Mouse (Mus musculus) limb, embryonic 14.5 days (tissue): Measurements from ENCODE around the gene 3110082I17Rik. TPM values are rescaled to one million over a fixed set of nuclear protein-coding genes. Genes with fewer than 3 reads are reported as not detected.
A peak's percentile ranks its signal among the peaks of the same experiment; 100 is the strongest.

Experiments
- ATAC-seq: fragments of 200-750 bp; cut with Nextera tagmentation; 2 replicates; pipeline ENCODE4 v1.8.0; 2017; ENCODE audit warnings: low read depth, moderate number of reproducible peaks, moderate TSS enrichment; ENCODE audit not compliant: low FRiP score
- DNase-seq: peaks from one replicate; pipeline ENCODE4 v3.0.0-alpha.2; 2015; ENCODE audit warnings: low spot score
- H3K27ac ChIP-seq: fragments of 300-500 bp; sonication (generic); replicated peaks from 2 replicates; pipeline ENCODE4 v1.5.1; 2014; ENCODE audit warnings: low read depth, mild to moderate bottlenecking, low read length, moderate library complexity, mixed read lengths
- H3K27me3 ChIP-seq: fragments of 300-500 bp; sonication (generic); 2 replicates; pipeline ENCODE4 v1.6.1; 2014; ENCODE audit warnings: low read length, mixed read lengths; ENCODE audit not compliant: control insufficient read depth, insufficient read depth
- H3K36me3 ChIP-seq: fragments of 300-500 bp; sonication (generic); 2 replicates; pipeline ENCODE4 v1.6.1; 2014; ENCODE audit warnings: mild to moderate bottlenecking, low read length, moderate library complexity, mixed read lengths; ENCODE audit not compliant: control insufficient read depth, insufficient read depth
- H3K4me1 ChIP-seq: fragments of 300-500 bp; sonication (generic); 2 replicates; pipeline ENCODE4 v1.6.1; 2014; ENCODE audit warnings: antibody characterized with exemption, low read length, mixed read lengths; ENCODE audit not compliant: control insufficient read depth, insufficient read depth
- H3K4me2 ChIP-seq: fragments of 300-500 bp; sonication (generic); replicated peaks from 2 replicates; pipeline ENCODE4 v1.6.1; 2014; ENCODE audit warnings: low read depth, mild to moderate bottlenecking, low read length, moderate library complexity; ENCODE audit not compliant: severe bottlenecking
- H3K4me3 ChIP-seq: fragments of 300-500 bp; sonication (generic); replicated peaks from 2 replicates; pipeline ENCODE4 v1.5.1; 2014; ENCODE audit warnings: low read length
- H3K9ac ChIP-seq: fragments of 300-500 bp; sonication (generic); 2 replicates; pipeline ENCODE4 v1.6.1; 2014; ENCODE audit warnings: mild to moderate bottlenecking, low read depth, low read length, moderate library complexity; ENCODE audit not compliant: severe bottlenecking
- H3K9me3 ChIP-seq: fragments of 300-500 bp; sonication (generic); 2 replicates; pipeline ENCODE4 v1.6.1; 2016; ENCODE audit warnings: low read length; ENCODE audit not compliant: control insufficient read depth
- POLR2A ChIP-seq: fragments of 200-500 bp; IDR thresholded peaks from 2 replicates; pipeline ENCODE4 v1.8.0; 2012; ENCODE audit warnings: inconsistent platforms, mild to moderate bottlenecking, moderate library complexity, borderline replicate concordance; ENCODE audit not compliant: insufficient read depth, insufficient read length; ENCODE audit errors: extremely low read depth
- WGBS: fragments of 180-500 bp; shearing (Covaris S2); extraction: QIAGEN DNeasy Blood & Tissue Kit; methylation state at CpG from one replicate; pipeline ENCODE4 v1.1.7; 2014; 5-methylcytosine and 5-hydroxymethylcytosine counted together
- polyA plus RNA-seq, 2 experiments: library from polyadenylated mRNA; depleted of rRNA in 1 of 2; stranded (reverse) in 1 of 2; unstranded in 1 of 2; fragments of >200 nt; fragmentation: Nextera tagmentation in 1 of 2; extraction: Ambion mirVana in 1 of 2; gene quantifications; 2 replicates each; pipeline versions ENCODE4 v1.2.1 to v1.2.3; 2012 to 2014

Gene 3110082I17Rik
- polyA plus RNA-seq, 2 experiments = 23.2 to 27.9 TPM

DNA sequence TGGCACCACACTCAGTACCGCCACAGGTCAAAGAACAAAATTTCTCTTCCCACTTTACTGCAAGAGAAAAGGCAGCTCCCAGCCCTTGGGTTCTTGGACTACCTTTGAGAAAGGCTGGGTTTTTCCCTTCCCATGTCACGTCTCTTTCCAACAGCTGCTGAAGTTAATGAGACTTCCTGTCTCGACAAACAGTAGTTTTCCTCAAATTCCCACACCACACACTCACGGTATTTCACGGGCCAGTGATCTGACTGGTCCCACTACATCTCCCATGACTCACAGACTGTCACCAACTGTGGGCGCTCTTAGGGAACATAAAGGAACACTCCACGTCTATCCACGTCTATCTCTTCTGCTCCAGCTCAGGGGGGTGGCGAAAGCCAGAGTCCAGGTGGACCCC lies 35.1 kb downstream of the 3110082I17Rik start:
- no peaks in the 10 kb centered on the region; the same call in 1 of the 2 replicates for H3K36me3 ChIP-seq
- TF ChIP-seq POLR2A = no peak
- ATAC-seq (no peak), DNase-seq (no peak)
- no peak overlapping the region for H3K4me2 ChIP-seq
- no peaks in the 10 kb centered on the region for H3K9me3 ChIP-seq
- no peak overlapping the region for H3K4me3 ChIP-seq
- H3K4me1 ChIP-seq = peaks cover 37% of the 10 kb centered on the region
- H3K27me3 ChIP-seq = no peaks in the 10 kb centered on the region
- WGBS = 56% methylated on average over 9 of the region's 9 CpGs
- H3K9ac ChIP-seq = no peak overlapping the region
- H3K27ac ChIP-seq = no peak overlapping the region

DNA sequence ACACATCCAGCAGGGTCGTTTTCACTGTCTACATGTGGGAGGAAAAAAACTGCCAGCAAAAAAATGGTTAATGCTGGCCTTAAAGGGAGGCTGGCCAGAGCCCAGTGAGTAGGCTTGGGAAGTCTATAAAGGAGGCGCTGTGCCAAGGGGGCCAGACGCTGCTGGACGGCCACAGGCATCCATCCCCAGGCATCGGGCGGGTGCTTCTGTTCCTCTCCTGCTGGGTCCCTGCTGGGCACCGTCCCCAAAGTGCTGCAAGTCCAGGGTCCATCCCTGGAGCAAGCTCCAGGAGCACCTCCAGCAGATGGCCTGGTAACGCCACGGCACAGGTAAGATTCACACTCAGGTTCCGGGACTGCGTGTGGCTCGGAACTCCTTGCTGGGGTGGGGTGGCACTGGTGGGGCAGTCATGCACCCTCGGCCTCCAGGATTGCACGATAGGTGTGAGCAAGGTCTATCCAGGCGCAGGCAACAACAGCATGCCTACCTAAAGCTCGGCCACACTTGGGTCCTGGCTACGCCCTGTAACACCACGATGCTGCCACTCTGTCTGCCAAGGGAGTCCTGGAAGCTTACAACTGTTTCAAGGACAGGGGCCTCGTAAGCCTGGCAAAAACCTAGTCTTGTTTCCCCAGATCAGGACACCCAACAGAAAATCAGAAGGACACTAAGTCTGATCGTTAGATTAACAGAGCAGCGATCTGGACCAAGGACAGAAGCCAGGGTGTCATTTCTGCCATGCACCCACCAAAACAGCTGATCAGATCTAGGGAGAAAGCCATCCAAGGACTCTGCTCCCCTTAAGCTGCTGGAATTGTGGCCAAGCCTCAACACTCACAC lies 37.1 kb downstream of the 3110082I17Rik start, which contains the start of gene Gper1:
Gene Gper1 (plus strand): TSS at position 126 of the 840 bp plus-strand sequence.
- Histone ChIP-seq H3K36me3 (no peaks in the 10 kb centered on the region; the same call in 1 of the 2 replicates), H3K9ac (peak within 1 kb of the TSS; percentile 52), H3K9me3 (no peaks in the 10 kb centered on the region), H3K4me1 (peaks cover 30% of the 10 kb centered on the region), H3K27me3 (no peaks in the 10 kb centered on the region), H3K27ac (0 out of 2 replicates have a peak within 1 kb of the TSS, but pooled peaks have one; percentile 55), H3K4me2 (peak within 1 kb of the TSS; percentile 43), H3K4me3 (peak within 1 kb of the TSS; percentile 35)
- ATAC-seq (no peak; the same call in 1 of the 2 replicates), DNase-seq (peak; percentile 68)
- WGBS = 44% methylated on average over 21 of the region's 21 CpGs
- no peak for TF ChIP-seq POLR2A

DNA sequence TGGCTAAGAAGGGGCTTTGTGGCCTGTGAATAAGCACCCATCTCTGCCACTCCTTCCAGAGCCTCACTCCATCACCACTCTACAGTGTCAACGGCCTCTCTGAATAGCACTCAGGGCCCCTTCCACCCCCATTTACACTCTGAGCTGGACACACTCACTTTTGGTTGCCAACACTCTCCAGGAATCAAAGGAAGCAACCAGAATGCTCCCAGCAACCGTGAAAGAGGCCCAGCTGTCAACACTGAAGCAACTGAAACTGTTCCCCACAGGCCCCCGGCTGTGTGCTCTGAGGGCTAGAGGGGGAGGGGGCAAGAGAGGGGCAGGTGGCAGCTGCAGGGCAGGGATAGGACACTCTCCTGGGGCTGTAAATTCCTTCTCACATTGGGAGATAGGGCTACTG lies 41.7 kb downstream of the 3110082I17Rik start:
- TF ChIP-seq POLR2A = no peak
- DNase-seq (peak; percentile 58), ATAC-seq (peak; percentile 81; the same call in 1 of the 2 replicates)
- H3K9ac ChIP-seq = no peak overlapping the region
- H3K4me2 ChIP-seq = no peak overlapping the region
- no peak overlapping the region for H3K27ac ChIP-seq
- 7% methylated on average over 3 of the region's 3 CpGs for WGBS
- no peak overlapping the region for H3K4me3 ChIP-seq
- H3K27me3 ChIP-seq = no peaks in the 10 kb centered on the region
- no peaks in the 10 kb centered on the region for H3K9me3 ChIP-seq
- 0 out of 2 replicates have a peak, but pooled peaks cover 7% of the 10 kb centered on the region for H3K36me3 ChIP-seq
- peaks cover 20% of the 10 kb centered on the region for H3K4me1 ChIP-seq

DNA sequence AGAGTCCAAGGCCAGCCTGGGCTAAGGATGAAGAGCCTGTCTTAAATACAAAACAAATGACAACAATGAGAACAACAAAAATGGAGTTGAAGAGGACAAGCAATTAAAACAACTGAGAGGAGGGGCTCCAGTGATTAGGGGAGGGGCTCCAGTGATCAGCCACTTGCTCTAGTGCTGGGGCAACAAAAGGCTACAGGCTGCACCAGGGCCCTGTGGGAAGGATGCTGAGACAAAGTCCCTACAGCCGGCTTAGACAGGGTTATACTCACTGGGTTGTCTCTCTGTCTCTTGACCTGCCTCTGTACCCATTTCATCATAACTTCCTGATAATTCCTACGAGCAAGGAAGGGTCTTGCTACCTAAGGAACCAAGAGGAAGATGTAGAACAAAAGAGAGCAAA lies 42.2 kb downstream of the 3110082I17Rik start:
- no peaks in the 10 kb centered on the region for H3K9me3 ChIP-seq
- DNase-seq (no peak), ATAC-seq (no peak)
- H3K4me1 ChIP-seq = peaks cover 20% of the 10 kb centered on the region
- 76% methylated on average over 2 of the region's 2 CpGs for WGBS
- H3K4me2 ChIP-seq = no peak overlapping the region
- no peak overlapping the region for H3K4me3 ChIP-seq
- H3K27ac ChIP-seq = no peak overlapping the region
- H3K36me3 ChIP-seq = 0 out of 2 replicates have a peak, but pooled peaks cover 7% of the 10 kb centered on the region
- TF ChIP-seq POLR2A = no peak
- H3K27me3 ChIP-seq = no peaks in the 10 kb centered on the region
- H3K9ac ChIP-seq = no peak overlapping the region

DNA sequence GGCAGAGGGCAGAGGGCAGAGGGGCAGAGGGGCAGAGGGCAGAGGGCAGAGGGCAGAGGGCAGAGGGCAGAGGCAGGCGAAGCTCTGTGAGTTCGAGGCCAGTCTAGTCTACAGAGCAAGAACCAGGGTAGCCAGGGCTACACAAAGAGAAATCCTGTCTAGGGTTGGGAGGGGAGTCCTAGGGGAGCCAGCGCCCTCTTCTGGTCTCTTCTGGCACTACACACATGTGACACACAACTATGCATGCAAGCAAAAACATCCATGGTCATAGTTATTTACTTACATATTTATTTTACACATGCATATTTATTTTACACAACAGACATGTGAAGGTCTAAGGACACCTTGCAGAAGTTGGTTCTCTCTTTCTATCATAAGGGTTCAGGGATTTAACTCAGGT lies 42.8 kb downstream of the 3110082I17Rik start:
- no peak for TF ChIP-seq POLR2A

More for the DNA sequence above, 42.8 kb downstream of the 3110082I17Rik start:
- H3K27me3 ChIP-seq = no peaks in the 10 kb centered on the region
- H3K9me3 ChIP-seq = no peaks in the 10 kb centered on the region
- 89% methylated on average over 3 of the region's 3 CpGs for WGBS
- H3K9ac ChIP-seq = no peak overlapping the region
- ATAC-seq (no peak), DNase-seq (no peak)
- H3K4me3 ChIP-seq = no peak overlapping the region
- H3K36me3 ChIP-seq = 0 out of 2 replicates have a peak, but pooled peaks cover 7% of the 10 kb centered on the region
- H3K4me1 ChIP-seq = peaks cover 15% of the 10 kb centered on the region
- no peak overlapping the region for H3K4me2 ChIP-seq
- H3K27ac ChIP-seq = no peak overlapping the region
